Mouse (Mus musculus): ENCODE results near the gene Lpp.

DNA sequence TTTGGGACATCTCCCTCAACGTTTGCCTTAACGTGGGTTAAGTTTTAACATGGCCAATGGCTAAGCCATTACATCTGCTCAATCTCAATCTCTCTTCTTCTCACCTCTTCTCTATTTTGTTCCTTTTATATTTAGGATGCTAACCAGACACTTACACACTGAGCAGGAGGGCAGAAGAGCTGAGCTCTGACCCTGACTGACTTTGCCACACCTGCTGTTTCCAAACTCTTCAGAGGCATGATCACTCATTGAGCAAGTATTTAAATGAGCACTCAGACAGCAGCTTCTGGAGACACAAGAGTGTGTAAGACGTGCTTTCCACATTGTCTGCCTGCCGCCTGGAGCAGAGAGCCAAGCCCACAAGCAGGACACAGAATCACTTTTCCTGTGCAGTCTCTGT is 77.7 kb downstream of the Lpp start:
- TF ChIP-seq CTCF (IDR thresholded peaks at IDR 0.05; ENCODE audit: insufficient read depth, low read depth, low read length) (no peak), POLR2A (IDR thresholded peaks at IDR 0.05; ENCODE audit: insufficient read depth, low read depth, low read length) (no peak)
